Mouse (Mus musculus) lung, embryonic 15.5 days (tissue): ENCODE measurements around the gene Ddx54. TPM values are rescaled to one million over a fixed set of nuclear protein-coding genes. Genes with fewer than 3 reads are reported as not detected.

ENCODE experiments used
- ATAC-seq: fragments of 200-750 bp; cut with Nextera tagmentation; 2 replicates; pipeline ENCODE4 v1.8.0; 2017; ENCODE audit warnings: moderate number of reproducible peaks, borderline replicate concordance; ENCODE audit not compliant: low FRiP score, low TSS enrichment; ENCODE audit errors: extremely low read depth
- H3K27ac ChIP-seq: fragments of 300-500 bp; sonication (generic); 2 replicates; pipeline ENCODE4 v1.5.1; 2015; ENCODE audit warnings: moderate library complexity, mild to moderate bottlenecking, inconsistent platforms
- H3K27me3 ChIP-seq: fragments of 300-500 bp; sonication (generic); 2 replicates; pipeline ENCODE4 v1.6.1; 2015; ENCODE audit warnings: inconsistent platforms
- H3K36me3 ChIP-seq: fragments of 300-500 bp; sonication (generic); 2 replicates; pipeline ENCODE4 v1.6.1; 2015; ENCODE audit warnings: inconsistent platforms
- H3K4me1 ChIP-seq: fragments of 300-500 bp; sonication (generic); 2 replicates; pipeline ENCODE4 v1.6.1; 2015; ENCODE audit warnings: inconsistent platforms
- H3K4me2 ChIP-seq: fragments of 300-500 bp; sonication (generic); 2 replicates; pipeline ENCODE4 v1.6.1; 2015; ENCODE audit warnings: inconsistent platforms, mild to moderate bottlenecking, moderate library complexity
- H3K4me3 ChIP-seq: fragments of 300-500 bp; sonication (generic); 2 replicates; pipeline ENCODE4 v1.5.1; 2015; ENCODE audit warnings: mild to moderate bottlenecking, inconsistent platforms
- H3K9ac ChIP-seq: fragments of 300-500 bp; sonication (generic); 2 replicates; pipeline ENCODE4 v1.6.1; 2015; ENCODE audit warnings: inconsistent platforms
- H3K9me3 ChIP-seq: fragments of 300-500 bp; sonication (generic); 2 replicates; pipeline ENCODE4 v1.6.1; 2016; ENCODE audit warnings: inconsistent platforms
- WGBS: fragments of 180-500 bp; shearing (Covaris S2); methylation state at CpG from one replicate; pipeline ENCODE4 v1.1.7; 2015; 5-methylcytosine and 5-hydroxymethylcytosine counted together
- polyA plus RNA-seq: library from polyadenylated mRNA; unstranded; fragments of >200 nt; fragmentation: Nextera tagmentation; extraction: Ambion mirVana; gene quantifications from 2 replicates; pipeline ENCODE4 v1.2.1, GENCODE M21; 2015

Gene Ddx54
- polyA plus RNA-seq, 1 experiment from 2014 or later, result 41.1 TPM

DNA sequence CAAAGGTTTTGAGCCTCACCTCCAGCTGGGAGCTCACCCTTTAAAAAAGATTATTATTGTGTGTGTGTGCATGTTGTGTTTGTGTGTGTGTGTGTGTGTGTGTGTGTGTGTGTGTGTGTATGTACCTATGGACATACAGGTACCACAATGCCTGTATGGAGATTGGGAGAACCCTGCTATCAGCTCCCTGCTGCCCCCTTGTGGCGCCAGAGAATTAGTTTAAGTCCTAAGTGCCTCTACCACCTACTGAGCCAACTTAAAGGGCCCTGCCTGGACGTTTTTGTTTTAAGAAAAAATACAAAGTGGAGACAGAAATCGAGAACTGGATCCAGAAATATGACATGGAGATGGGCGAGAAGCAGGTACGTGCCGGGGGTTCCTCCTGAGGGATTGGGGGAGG is 7.7 kb upstream of the Ddx54 start:
- 3% methylated on average over 6 of the region's 6 CpGs for WGBS
- H3K9me3 ChIP-seq, result no peaks in the 10 kb centered on the region
- 0 out of 2 replicates have a peak overlapping the region, but pooled peaks have one; percentile 34 for H3K9ac ChIP-seq
- no peaks in the 10 kb centered on the region for H3K27me3 ChIP-seq
- no peak overlapping the region for H3K27ac ChIP-seq
- no peaks in the 10 kb centered on the region for H3K36me3 ChIP-seq
- no peak for ATAC-seq
- H3K4me1 ChIP-seq, result peaks cover 6% of the 10 kb centered on the region
- H3K4me3 ChIP-seq, result peak overlapping the region; percentile 31
- H3K4me2 ChIP-seq, result peak overlapping the region; percentile 66

DNA sequence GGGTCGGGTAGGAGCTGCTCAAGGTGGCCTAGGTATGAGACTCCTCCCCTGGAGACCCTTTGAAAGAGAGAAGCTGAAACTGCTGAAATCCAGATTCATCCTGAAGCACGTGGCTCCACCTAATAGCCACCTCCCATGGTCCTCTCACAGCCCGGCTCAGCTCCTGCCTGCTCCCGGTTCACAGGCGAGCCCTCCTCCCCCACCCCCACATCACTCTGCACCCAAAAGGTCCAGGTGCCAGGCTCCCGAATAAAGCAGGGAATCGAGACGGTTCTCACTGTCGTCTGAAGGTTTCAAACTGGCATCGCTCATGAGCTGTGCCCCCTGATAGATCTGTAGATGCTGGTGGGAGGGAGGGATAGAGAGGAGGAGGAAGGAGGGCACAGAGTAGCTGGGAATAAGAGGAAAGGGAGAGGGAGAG is 7.3 kb upstream of the Ddx54 start:
- ATAC-seq, result peak; percentile 49; the same call in 1 of the 2 replicates
- H3K9ac ChIP-seq, result peak overlapping the region; percentile 34

DNA sequence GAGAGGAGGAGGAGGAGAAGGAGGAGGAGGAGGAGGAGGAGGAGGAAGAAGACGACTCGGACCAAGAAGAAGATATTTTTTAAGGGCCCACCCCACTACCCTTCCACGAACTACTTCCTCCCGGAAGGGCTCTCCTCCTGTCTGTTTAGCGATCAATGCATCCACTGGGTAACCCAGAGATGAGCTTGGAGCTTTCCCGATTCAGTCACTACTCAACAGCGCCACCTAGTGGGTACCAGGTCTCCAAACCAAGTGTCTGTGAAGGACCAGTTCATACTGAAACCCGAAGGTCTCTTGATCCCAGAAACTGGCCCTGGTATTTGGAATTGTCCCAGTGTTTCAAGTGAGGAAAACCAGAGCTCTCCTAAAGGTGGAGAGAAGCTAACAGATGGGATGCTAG is 6.9 kb upstream of the Ddx54 start:
- Histone ChIP-seq H3K4me3 (peak overlapping the region; percentile 31), H3K9ac (no peak overlapping the region; the same call in 1 of the 2 replicates), H3K9me3 (no peaks in the 10 kb centered on the region), H3K36me3 (no peaks in the 10 kb centered on the region), H3K27me3 (no peaks in the 10 kb centered on the region), H3K4me1 (peaks cover 6% of the 10 kb centered on the region), H3K27ac (no peak overlapping the region), H3K4me2 (peak overlapping the region; percentile 66)
- ATAC-seq, result peak; percentile 60; the same call in 1 of the 2 replicates
- 3% methylated on average over 7 of the region's 8 CpGs for WGBS

More for the DNA sequence above, 7.3 kb upstream of the Ddx54 start:
- H3K36me3 ChIP-seq, result no peaks in the 10 kb centered on the region
- H3K9me3 ChIP-seq, result no peaks in the 10 kb centered on the region
- no peak overlapping the region for H3K27ac ChIP-seq
- no peaks in the 10 kb centered on the region for H3K27me3 ChIP-seq
- 1% methylated on average over 10 of the region's 10 CpGs for WGBS
- H3K4me3 ChIP-seq, result peak overlapping the region; percentile 31
- peaks cover 6% of the 10 kb centered on the region for H3K4me1 ChIP-seq
- H3K4me2 ChIP-seq, result peak overlapping the region; percentile 66

DNA sequence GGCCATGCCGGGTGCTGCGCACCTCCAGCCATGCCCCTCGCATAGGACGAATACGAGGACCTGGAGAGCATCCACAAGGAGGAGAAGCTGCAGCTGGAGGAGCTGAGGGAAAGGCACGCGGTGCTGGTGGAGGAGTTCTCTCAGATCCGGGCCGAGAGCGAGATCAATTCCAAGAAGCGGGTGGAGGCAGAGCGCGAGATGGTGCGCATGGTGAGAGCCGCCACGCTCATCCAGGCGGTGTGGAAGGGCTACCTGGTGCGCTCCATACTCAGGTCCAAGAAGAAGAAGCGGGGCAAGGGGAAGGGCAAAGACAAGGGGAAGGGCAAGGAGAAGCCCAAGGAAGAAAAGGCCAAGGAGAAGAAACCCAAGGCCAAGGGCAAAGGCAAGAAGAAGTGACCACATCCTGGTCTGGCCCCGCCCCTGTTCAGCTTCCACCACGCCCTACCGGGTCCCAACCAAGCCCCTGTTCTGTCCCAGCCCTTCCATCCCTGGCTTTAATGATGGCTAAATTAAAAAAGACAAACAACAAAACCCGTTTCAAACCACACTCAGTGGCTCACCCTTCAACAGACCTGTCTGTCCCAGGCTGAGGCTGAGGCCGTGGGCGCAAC is 5.8 kb upstream of the Ddx54 start:
- H3K4me3 ChIP-seq, result no peak overlapping the region
- no peak overlapping the region for H3K4me2 ChIP-seq
- no peaks in the 10 kb centered on the region for H3K36me3 ChIP-seq
- no peaks in the 10 kb centered on the region for H3K9me3 ChIP-seq
- H3K9ac ChIP-seq, result no peak overlapping the region
- H3K27ac ChIP-seq, result no peak overlapping the region
- H3K4me1 ChIP-seq, result peaks cover 15% of the 10 kb centered on the region
- H3K27me3 ChIP-seq, result no peaks in the 10 kb centered on the region
- WGBS, result 66% methylated on average over 25 of the region's 25 CpGs
- no peak for ATAC-seq

DNA sequence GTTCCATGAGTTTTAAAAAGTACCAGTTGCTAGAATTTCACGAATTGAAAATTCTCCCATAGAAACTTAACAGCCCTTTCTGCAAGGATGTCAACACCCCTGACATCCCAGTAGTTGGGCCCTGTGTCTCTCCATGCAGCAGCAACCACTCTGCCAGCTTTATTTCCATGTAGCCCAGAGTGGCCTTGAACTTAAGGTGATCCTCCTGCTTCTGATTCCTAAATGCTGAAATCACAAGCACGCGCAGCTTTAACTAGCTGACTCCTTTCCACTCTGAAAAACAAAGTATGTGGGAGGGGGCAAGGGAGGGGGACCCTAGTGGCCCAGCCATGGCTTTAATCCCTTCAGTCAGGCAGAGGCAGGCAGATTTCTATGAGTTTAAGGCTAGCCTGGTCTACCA is 5.2 kb upstream of the Ddx54 start:
- peaks cover 17% of the 10 kb centered on the region for H3K4me1 ChIP-seq
- H3K4me2 ChIP-seq, result no peak overlapping the region
- no peaks in the 10 kb centered on the region for H3K27me3 ChIP-seq
- no peak overlapping the region for H3K9ac ChIP-seq
- ATAC-seq, result no peak
- 80% methylated on average over 3 of the region's 3 CpGs for WGBS
- no peak overlapping the region for H3K4me3 ChIP-seq
- no peaks in the 10 kb centered on the region for H3K9me3 ChIP-seq
- no peak overlapping the region for H3K27ac ChIP-seq
- H3K36me3 ChIP-seq, result no peaks in the 10 kb centered on the region

DNA sequence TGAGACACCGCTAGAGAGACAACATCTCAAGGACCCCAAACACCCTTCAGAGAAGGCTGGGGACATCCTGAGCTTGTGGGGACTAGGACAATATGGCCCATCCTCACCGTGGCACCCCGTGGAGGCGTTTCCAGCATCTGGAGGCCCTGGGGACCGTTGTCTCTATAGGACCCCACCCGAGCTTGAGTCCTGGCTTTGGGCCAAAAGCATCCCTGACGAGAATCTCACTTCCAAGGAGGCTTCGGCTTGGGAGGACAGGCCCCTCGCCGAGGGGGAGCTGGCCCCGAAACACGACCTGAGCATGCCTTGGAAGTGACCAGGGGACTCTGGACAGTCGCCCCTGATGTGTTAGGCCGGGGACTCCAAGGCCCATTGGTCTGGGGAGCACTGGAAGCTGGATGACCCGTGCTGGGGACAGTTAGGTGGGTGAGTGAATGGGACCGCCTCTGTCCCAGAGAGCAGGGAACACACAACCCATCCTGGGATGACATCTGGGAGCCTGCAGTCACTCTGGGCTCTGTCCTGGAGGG is 3.2 kb upstream of the Ddx54 start:
- Histone ChIP-seq H3K9me3 (no peaks in the 10 kb centered on the region), H3K27me3 (no peaks in the 10 kb centered on the region), H3K4me3 (no peak overlapping the region), H3K27ac (no peak overlapping the region), H3K9ac (no peak overlapping the region), H3K4me1 (peaks cover 24% of the 10 kb centered on the region), H3K4me2 (no peak overlapping the region), H3K36me3 (no peaks in the 10 kb centered on the region)
- no peak for ATAC-seq
- WGBS, result 73% methylated on average over 16 of the region's 16 CpGs

DNA sequence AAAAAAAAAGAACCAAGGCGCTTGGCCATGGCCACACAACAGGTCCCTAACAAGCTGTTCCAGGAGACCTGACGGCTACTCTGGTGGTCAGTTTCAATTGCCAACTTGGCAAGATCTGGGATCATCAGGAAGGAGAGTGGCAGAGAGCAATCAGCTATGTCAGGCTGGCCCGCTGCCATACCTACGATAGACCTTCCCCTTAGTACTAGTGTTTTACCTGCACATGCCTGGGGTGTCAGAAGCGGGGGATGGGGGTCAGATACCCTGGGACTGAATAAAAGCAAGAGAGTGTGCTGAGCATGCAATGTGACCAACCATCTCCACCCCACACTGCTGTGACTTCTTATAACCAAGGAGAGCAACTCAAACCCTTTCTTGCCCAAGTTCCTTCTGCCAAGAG is 1.6 kb upstream of the Ddx54 start:
- Histone ChIP-seq H3K27ac (no peak overlapping the region), H3K4me3 (no peak overlapping the region), H3K27me3 (no peaks in the 10 kb centered on the region), H3K4me1 (peaks cover 24% of the 10 kb centered on the region), H3K9me3 (no peaks in the 10 kb centered on the region), H3K4me2 (peak overlapping the region; percentile 80; the same call in 1 of the 2 replicates), H3K9ac (peak overlapping the region; percentile 42; the same call in 1 of the 2 replicates), H3K36me3 (peaks cover 5% of the 10 kb centered on the region)
- ATAC-seq, result no peak
- WGBS, result 82% methylated on average over 5 of the region's 5 CpGs

DNA sequence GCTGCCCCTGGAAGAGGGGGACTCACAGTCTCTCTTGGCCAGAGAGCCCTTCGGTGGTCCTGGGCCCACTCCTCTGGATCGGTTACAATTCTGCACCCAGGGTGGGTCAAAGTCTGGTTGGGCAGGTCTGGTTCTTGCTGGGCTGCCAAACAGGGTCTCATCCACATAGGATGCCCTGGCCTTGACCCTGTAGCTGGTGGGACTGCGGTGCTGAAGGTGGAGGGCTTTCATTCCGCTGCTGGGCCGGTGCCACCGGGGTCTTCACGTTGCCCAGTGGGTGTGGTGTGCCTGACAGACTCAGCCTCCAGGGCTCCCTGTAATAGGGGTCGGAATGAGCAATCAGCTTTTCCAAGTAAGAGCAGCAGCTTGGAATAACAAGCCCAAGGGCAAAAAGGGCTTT is 1.1 kb upstream of the Ddx54 start:
- Histone ChIP-seq H3K27me3 (no peaks in the 10 kb centered on the region), H3K27ac (no peak overlapping the region), H3K9me3 (no peaks in the 10 kb centered on the region), H3K4me2 (peak overlapping the region; percentile 80), H3K4me3 (peak overlapping the region; percentile 79), H3K9ac (peak overlapping the region; percentile 42), H3K4me1 (peaks cover 24% of the 10 kb centered on the region), H3K36me3 (peaks cover 5% of the 10 kb centered on the region)
- 42% methylated on average over 8 of the region's 8 CpGs for WGBS
- ATAC-seq, result no peak

DNA sequence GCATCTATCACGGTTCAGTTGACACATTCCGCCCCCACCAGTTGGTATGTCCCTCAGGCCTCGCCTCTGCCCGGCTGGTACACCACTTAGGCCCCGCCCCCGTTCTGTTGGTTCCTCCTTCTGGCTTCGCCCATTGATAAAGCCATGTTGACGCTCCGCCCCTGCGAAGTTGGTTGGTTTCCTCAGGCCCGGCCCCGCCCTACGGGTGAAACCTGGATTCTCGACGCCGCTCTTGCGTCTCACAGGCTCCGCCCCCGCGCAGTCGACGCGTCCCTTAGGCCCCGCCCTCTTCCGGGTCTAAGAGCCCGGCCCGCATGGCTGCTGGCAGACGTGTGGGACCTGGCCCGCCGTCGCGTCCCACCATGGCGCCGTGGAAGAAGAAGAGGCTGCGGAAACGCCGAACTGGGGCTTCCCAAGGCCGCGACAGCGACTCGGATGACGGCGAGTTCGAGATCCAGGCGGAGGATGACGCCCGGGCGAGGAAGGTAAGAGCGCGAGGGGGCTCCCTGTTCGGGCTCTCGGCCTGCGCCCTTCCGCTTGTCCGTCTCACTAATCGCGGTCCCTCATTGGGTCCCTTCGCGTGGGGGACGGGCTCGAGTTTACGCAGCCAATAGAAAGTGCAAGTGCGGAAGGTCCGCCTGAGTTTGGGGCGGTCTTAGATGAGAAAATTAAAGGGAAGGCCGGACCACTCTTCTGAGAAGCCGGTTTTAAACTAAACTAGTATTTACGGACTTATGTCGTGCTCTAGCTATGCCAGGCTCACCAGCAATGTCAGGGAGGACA is 474 bp downstream of the Ddx54 start:
- peak overlapping the region; percentile 68 for H3K9ac ChIP-seq
- H3K9me3 ChIP-seq, result no peaks in the 10 kb centered on the region
- H3K27ac ChIP-seq, result peak overlapping the region; percentile 86
- peak overlapping the region; percentile 83 for H3K4me2 ChIP-seq
- peak; percentile 95 for ATAC-seq
- no peaks in the 10 kb centered on the region for H3K27me3 ChIP-seq
- H3K36me3 ChIP-seq, result peaks cover 19% of the 10 kb centered on the region
- H3K4me1 ChIP-seq, result peaks cover 24% of the 10 kb centered on the region
- WGBS, result under 1% methylated on average over 69 of the region's 69 CpGs
- peak overlapping the region; percentile 79 for H3K4me3 ChIP-seq

DNA sequence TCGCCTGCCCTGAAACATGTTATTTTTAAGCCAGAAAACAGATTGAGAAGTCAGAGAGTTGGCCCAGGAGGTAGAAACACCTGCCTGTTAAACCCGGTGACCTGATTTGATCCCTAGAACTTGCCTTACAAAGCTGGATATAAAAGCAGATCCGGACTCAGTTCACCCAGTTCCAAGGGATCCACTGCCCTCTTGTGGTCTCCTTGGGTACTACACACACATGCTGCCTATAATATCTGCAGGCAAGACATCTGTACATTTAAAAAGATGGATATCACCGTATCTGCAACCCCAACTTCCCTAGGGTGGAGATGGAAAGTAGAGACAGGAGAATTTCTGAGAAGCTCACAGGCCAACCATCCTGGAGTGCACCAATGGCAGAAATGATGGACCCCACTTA is 3.4 kb downstream of the Ddx54 start:
- 97% methylated on average over 4 of the region's 4 CpGs for WGBS
- H3K4me1 ChIP-seq, result peaks cover 22% of the 10 kb centered on the region

DNA sequence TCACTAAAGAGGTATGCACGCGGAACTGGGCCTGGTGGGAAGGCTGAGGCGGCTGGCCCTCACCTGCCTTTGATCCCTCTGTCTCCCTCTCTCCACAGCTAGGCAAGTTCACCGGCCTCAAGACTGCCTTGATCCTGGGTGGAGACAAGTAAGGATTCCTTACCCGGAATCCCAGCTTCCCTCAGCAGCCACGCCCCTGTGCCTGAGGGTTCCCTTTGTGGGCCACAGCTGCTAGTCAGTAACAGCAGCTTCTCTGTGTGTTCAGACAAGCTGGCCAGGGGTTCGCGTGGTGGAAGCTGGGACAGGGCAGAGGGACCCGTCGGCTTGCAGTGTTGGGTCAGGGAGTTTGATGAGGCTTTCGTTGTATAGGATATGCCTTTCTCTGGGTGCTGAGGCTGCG is 6.2 kb downstream of the Ddx54 start:
- H3K36me3 ChIP-seq, result peaks cover 71% of the 10 kb centered on the region
- no peak overlapping the region for H3K4me2 ChIP-seq
- ATAC-seq, result no peak
- no peaks in the 10 kb centered on the region for H3K27me3 ChIP-seq
- 83% methylated on average over 12 of the region's 12 CpGs for WGBS
- peaks cover 11% of the 10 kb centered on the region for H3K4me1 ChIP-seq
- H3K9me3 ChIP-seq, result no peaks in the 10 kb centered on the region
- no peak overlapping the region for H3K4me3 ChIP-seq
- H3K27ac ChIP-seq, result no peak overlapping the region
- no peak overlapping the region for H3K9ac ChIP-seq

More for the DNA sequence above, 3.4 kb downstream of the Ddx54 start:
- no peaks in the 10 kb centered on the region for H3K9me3 ChIP-seq
- no peak overlapping the region for H3K4me2 ChIP-seq
- no peak overlapping the region for H3K4me3 ChIP-seq
- no peaks in the 10 kb centered on the region for H3K27me3 ChIP-seq
- no peak overlapping the region for H3K9ac ChIP-seq
- peaks cover 44% of the 10 kb centered on the region for H3K36me3 ChIP-seq
- no peak overlapping the region for H3K27ac ChIP-seq
- no peak for ATAC-seq

DNA sequence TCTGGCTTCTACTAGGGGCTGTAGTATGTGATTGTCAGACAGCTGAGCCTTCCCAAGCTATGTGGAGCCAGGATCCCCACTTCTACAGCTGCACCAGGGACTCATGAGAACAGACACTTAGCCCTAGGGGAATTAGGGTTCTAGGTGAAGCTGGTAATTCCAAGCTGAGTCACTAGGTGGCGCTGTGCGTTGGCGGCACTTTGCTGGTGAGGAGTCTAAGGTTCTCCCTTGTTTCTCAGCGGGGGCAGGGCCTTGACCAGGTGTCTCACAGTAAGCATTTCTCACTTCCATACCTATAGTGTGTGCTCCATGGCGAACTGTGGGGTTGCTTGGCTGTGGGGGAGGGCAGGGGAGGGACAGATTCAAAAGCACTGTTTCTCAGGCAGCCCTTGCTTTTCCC is 6.7 kb downstream of the Ddx54 start:
- peaks cover 6% of the 10 kb centered on the region; the same call in 1 of the 2 replicates for H3K4me1 ChIP-seq
- H3K4me3 ChIP-seq, result no peak overlapping the region
- ATAC-seq, result no peak
- no peak overlapping the region for H3K4me2 ChIP-seq
- no peaks in the 10 kb centered on the region for H3K9me3 ChIP-seq
- H3K36me3 ChIP-seq, result peaks cover 75% of the 10 kb centered on the region
- 15% methylated on average over 5 of the region's 5 CpGs for WGBS
- H3K27ac ChIP-seq, result no peak overlapping the region
- H3K27me3 ChIP-seq, result no peaks in the 10 kb centered on the region
- H3K9ac ChIP-seq, result no peak overlapping the region
